Mouse (Mus musculus): ENCODE measurements at regions not wholly inside any gene's neighbourhood (a gene's known extent, or its start where the extent isn't known, plus 50 kb on each side); places are given as distances from the start of the nearest gene placed in this dataset.

GRCm38 (mm10) chr9:67134378-67134777, 85.2 kb upstream of the Tpm1 start:
- TF ChIP-seq ZNF384 (IDR thresholded peaks at IDR 0.05; ENCODE audit: low read depth, low read length), result no peak
- TF ChIP-seq MAFK (IDR thresholded peaks at IDR 0.05; ENCODE audit: insufficient read depth, low read depth, low read length), result no peak
- no peak for TF ChIP-seq CHD2 (IDR thresholded peaks at IDR 0.05; ENCODE audit: low read depth, low read length)

Data from ES-E14 (cell line).